Mouse (Mus musculus): Measurements from ENCODE around the gene Ildr2.

Ildr2 gene

DNA sequence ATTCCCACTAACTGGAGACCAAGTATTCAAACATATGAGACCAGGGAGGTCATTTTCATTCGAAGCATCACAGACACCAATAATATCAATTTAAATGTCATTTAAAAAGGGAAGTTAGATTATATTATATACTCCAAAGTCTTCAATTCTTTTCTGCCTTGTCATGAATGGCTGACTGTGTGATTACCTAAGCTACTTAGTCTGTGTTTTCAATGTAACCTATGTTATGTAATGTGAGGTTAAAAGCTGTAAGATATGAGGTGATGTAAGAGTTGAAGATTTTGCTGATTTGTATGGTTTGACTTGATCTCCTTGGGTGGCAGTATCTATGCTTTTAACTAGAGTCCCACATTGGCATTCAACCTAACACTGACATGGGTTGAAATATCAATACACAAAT lies 88.6 kb downstream of the Ildr2 start:
- DNase-seq (ENCODE audit: low spot score) = no peak

DNA sequence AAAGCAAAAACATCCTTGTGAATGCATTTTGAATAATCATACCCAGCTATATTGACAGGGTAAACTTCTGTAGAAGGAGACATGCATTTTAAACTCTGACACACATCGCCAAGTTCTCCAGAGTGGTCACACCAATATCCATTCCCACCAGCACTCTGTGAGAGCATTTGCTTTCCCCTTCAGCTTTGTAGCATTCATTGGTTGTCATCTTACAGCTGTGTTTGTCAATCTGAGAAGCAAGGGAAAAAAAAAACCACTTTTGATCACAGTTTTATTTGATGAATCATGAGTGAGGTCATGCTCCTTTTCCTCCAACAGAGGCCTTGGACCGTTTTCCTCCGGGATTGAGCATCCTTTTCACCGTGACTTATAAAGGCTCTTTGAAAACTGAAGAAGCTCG lies 89.6 kb downstream of the Ildr2 start:
- DNase-seq (ENCODE audit: low spot score) = no peak

GRCm38 (mm10) chr1:166344300-166345077 lies 90.5 kb downstream of the Ildr2 start:
- DNase-seq (ENCODE audit: low spot score) = no peak

- no peak for DNase-seq (ENCODE audit: low spot score)
Measured at GRCm38 (mm10) chr1:166345602-166346001, 91.7 kb downstream of the Ildr2 start.

GRCm38 (mm10) chr1:166346906-166347305 lies 93.0 kb downstream of the Ildr2 start:
- no peak for DNase-seq (ENCODE audit: low spot score)

- DNase-seq (ENCODE audit: low spot score) = no peak
Measured at GRCm38 (mm10) chr1:166349341-166349740, 95.4 kb downstream of the Ildr2 start.

DNA sequence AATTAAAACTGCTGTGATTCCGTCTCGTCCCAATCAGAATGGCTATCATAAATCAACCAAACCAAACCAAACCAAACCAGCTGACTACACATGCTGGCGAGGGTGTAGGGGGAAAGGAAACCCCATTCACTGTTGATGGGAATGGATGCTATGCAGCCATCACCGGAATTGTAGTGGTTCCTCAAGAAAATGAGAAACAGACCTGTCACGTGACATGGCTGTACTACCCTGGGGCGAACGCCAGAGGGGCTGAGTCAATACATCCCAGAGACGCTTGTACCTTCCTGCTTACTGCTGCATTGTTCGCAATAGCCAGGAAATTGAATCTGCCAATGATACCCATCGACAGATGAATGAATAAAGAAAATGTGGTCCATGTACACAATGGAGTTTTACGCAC lies 95.8 kb downstream of the Ildr2 start:
- DNase-seq (ENCODE audit: low spot score) = no peak

- DNase-seq (ENCODE audit: low spot score) = peak; percentile 72
Measured at GRCm38 (mm10) chr1:166360157-166360855, 106.4 kb downstream of the Ildr2 start.

GRCm38 (mm10) chr1:166360896-166361295 lies 107.0 kb downstream of the Ildr2 start:
- DNase-seq (ENCODE audit: low spot score) = no peak

DNA sequence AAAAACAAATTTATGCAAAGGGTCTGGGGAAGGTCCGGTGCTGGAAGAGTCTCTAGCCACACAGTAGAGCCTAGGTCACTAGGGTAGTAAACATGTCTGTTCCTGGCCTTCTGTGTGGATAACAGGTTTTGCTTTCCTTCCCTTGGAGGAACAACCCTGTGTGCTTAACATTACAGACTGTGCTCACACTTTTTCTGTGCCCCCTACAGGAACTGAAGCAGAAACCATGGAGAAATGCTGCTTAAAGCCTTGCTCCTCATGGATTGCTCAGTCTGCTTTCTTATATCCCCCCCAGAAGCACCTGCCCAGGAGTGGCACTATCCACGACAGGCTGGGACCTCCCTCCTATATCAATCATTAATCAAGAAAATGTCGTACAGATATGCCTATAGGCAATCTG lies 107.9 kb downstream of the Ildr2 start:
- no peak for DNase-seq (ENCODE audit: low spot score)

DNA sequence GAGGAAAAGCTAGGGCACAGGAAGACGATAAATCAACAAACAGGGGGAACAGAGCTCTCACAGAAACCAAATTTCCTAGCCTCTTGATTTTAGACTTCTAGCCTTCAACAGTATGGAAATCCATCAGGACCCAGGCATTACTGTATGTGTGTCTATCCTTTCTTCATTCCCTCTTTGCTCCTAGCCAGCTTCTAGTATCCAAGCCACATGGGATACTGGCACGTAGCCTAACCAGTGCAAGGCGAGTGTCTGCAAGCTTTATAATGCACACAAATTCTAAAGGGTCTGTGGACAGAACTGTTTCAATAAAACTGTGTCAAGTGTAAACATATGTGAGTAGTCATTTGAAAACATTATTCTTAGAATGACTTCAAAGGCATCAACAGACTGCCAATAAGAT lies 108.7 kb downstream of the Ildr2 start:
- no peak for DNase-seq (ENCODE audit: low spot score)

GRCm38 (mm10) chr1:166363122-166363521 lies 109.2 kb downstream of the Ildr2 start:
- DNase-seq (ENCODE audit: low spot score) = no peak
